Mouse (Mus musculus) forebrain, embryonic 14.5 days (tissue): ENCODE measurements around the gene Zfp710. TPM values are rescaled to one million over a fixed set of nuclear protein-coding genes. Genes with fewer than 3 reads are reported as not detected.
A peak's percentile ranks its signal among the peaks of the same experiment; 100 is the strongest.

Experiments
- ATAC-seq: fragments of 200-750 bp; cut with Nextera tagmentation; 2 replicates; pipeline ENCODE4 v1.8.0; 2017; ENCODE audit warnings: mild to moderate bottlenecking, moderate library complexity
- DNase-seq: peaks from one replicate; pipeline ENCODE4 v3.0.0-alpha.2; 2015; ENCODE audit warnings: low spot score
- H3K27ac ChIP-seq: fragments of 300-500 bp; sonication (generic); 2 replicates; pipeline ENCODE4 v1.5.1; 2014; ENCODE audit warnings: low read depth, mild to moderate bottlenecking, control low read depth, low read length, moderate library complexity
- H3K27me3 ChIP-seq: fragments of 300-500 bp; sonication (generic); replicated peaks from 2 replicates; pipeline ENCODE4 v1.6.1; 2014; ENCODE audit warnings: low read length, control low read depth, mixed read lengths; ENCODE audit not compliant: control insufficient read depth, insufficient read depth
- H3K36me3 ChIP-seq: fragments of 300-500 bp; sonication (generic); 2 replicates; pipeline ENCODE4 v1.6.1; 2014; ENCODE audit warnings: low read length, control low read depth; ENCODE audit not compliant: control insufficient read depth, insufficient read depth
- H3K4me1 ChIP-seq: fragments of 300-500 bp; sonication (generic); 2 replicates; pipeline ENCODE4 v1.6.1; 2014; ENCODE audit warnings: antibody characterized with exemption, low read length, control low read depth; ENCODE audit not compliant: control insufficient read depth, insufficient read depth
- H3K4me2 ChIP-seq: fragments of 300-500 bp; sonication (generic); 2 replicates; pipeline ENCODE4 v1.6.1; 2014; ENCODE audit warnings: mild to moderate bottlenecking, control low read depth, low read length
- H3K4me3 ChIP-seq: fragments of 300-500 bp; sonication (generic); 2 replicates; pipeline ENCODE4 v1.5.1; 2014; ENCODE audit warnings: low read depth, low read length, control low read depth
- H3K9ac ChIP-seq: fragments of 300-500 bp; sonication (generic); 2 replicates; pipeline ENCODE4 v1.6.1; 2014; ENCODE audit warnings: mild to moderate bottlenecking, low read length, control low read depth, moderate library complexity
- H3K9me3 ChIP-seq: fragments of 300-500 bp; sonication (generic); replicated peaks from 2 replicates; pipeline ENCODE4 v1.6.1; 2016; ENCODE audit warnings: low read length, control low read depth, mixed read lengths; ENCODE audit not compliant: control insufficient read depth
- WGBS: fragments of 180-500 bp; shearing (Covaris S2); extraction: QIAGEN DNeasy Blood & Tissue Kit; methylation state at CpG from one replicate; pipeline ENCODE4 v1.1.7; 2014; 5-methylcytosine and 5-hydroxymethylcytosine counted together
- polyA plus RNA-seq: library from polyadenylated mRNA; unstranded; fragments of >200 nt; fragmentation: Nextera tagmentation; extraction: Ambion mirVana; gene quantifications from 2 replicates; pipeline ENCODE4 v1.2.1, GENCODE M21; 2014

The Zfp710 gene
- polyA plus RNA-seq, 1 experiment from 2014 or later = 17.6 TPM

GRCm38 (mm10) chr7:80068341-80068740, 43.7 kb downstream of the Zfp710 start:
- no peaks in the 10 kb centered on the region for H3K27me3 ChIP-seq
- H3K36me3 ChIP-seq = no peaks in the 10 kb centered on the region
- H3K27ac ChIP-seq = no peak overlapping the region
- 46% methylated on average over 5 of the region's 7 CpGs for WGBS
- H3K4me1 ChIP-seq = peaks cover 31% of the 10 kb centered on the region
- ATAC-seq (no peak), DNase-seq (no peak)
- no peak overlapping the region for H3K4me2 ChIP-seq
- no peak overlapping the region for H3K4me3 ChIP-seq
- no peaks in the 10 kb centered on the region for H3K9me3 ChIP-seq
- no peak overlapping the region for H3K9ac ChIP-seq

DNA sequence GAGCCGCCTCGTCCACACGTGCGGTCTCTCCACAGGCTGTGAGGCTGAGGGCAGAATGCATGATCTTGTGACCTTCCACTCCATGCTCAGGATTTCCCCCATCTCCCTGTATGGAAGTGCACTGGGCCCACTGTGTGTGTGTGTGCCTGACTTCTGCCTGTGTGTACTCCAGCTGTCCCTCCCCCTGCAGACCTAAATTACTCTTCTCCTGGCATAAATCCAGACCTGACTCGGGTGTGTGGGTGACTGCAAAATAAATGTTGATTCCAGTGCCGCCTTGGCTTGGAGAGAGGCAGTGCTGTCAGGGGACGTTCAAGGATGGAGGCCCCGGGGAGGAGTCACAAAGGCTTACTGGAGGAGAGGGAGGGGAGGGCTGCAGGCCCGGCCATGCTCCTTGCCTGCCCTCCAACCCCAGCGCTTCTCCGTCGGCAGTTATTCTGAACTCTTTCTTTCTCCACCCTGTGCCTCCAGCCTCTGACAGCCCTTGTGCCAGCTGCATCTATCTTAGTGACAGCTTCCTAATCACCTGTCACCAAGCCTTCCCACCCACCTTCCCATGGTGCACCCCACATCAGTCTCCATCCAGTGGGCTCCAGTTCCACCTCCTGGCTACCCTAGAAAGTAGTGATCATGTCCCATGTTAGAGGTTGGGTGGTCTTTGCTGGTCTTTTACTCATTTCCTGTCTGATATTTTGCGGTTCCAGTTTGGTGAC, 45.2 kb downstream of the Zfp710 start:
- ATAC-seq = peak; percentile 64
- H3K36me3 ChIP-seq = no peaks in the 10 kb centered on the region
- no peak overlapping the region for H3K4me2 ChIP-seq

GRCm38 (mm10) chr7:80071209-80071608, 46.6 kb downstream of the Zfp710 start:
- 94% methylated on average over 9 of the region's 9 CpGs for whole genome bisulfite sequencing
- ATAC-seq (no peak), DNase-seq (no peak)
- H3K27ac ChIP-seq = no peak overlapping the region
- no peaks in the 10 kb centered on the region for H3K27me3 ChIP-seq
- no peak overlapping the region for H3K4me2 ChIP-seq
- H3K36me3 ChIP-seq = no peaks in the 10 kb centered on the region
- H3K9ac ChIP-seq = no peak overlapping the region
- no peaks in the 10 kb centered on the region for H3K9me3 ChIP-seq
- H3K4me1 ChIP-seq = peaks cover 38% of the 10 kb centered on the region
- H3K4me3 ChIP-seq = no peak overlapping the region

More for the DNA sequence above, 45.2 kb downstream of the Zfp710 start:
- H3K9ac ChIP-seq = no peak overlapping the region
- 17% methylated on average over 13 of the region's 13 CpGs for WGBS
- peak; percentile 75 for DNase-seq
- no peaks in the 10 kb centered on the region for H3K9me3 ChIP-seq
- no peaks in the 10 kb centered on the region for H3K27me3 ChIP-seq
- H3K27ac ChIP-seq = peak overlapping the region; percentile 59
- no peak overlapping the region for H3K4me3 ChIP-seq
- H3K4me1 ChIP-seq = peaks cover 27% of the 10 kb centered on the region

- no peak for ATAC-seq
- Histone ChIP-seq H3K36me3 (no peaks in the 10 kb centered on the region), H3K9ac (0 out of 2 replicates have a peak overlapping the region, but pooled peaks have one; percentile 8), H3K9me3 (no peaks in the 10 kb centered on the region), H3K4me2 (no peak overlapping the region), H3K4me3 (no peak overlapping the region), H3K27me3 (no peaks in the 10 kb centered on the region), H3K4me1 (peaks cover 48% of the 10 kb centered on the region), H3K27ac (no peak overlapping the region)
- peak; percentile 61 for DNase-seq
- 37% methylated on average over 6 of the region's 6 CpGs for WGBS
These were observed 47.7 kb downstream of the Zfp710 start for GRCm38 (mm10) chr7:80072297-80072696.

DNA sequence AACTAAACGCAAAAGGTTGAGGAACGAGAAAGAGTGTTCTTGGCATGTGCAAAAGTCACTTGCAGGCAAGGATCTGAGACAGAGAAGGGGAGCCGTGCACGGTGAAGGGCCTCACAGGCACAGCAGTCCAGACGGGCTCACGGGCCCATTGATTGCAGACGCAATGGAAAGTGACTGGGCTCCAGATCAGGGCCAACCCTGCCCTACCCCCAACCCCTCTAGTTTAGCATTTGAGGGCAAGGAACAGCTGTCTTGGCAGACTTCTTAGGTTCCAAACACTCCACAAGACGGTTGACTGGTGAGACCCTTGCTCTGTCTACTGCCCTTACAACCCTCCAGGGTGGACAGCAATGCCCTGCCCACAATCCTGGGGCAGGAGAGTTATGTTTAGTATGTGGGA, 48.9 kb downstream of the Zfp710 start:
- no peak overlapping the region for H3K4me2 ChIP-seq
- no peak overlapping the region for H3K9ac ChIP-seq
- ATAC-seq (no peak), DNase-seq (no peak)
- H3K27me3 ChIP-seq = no peaks in the 10 kb centered on the region
- 88% methylated on average over 8 of the region's 8 CpGs for WGBS
- H3K4me3 ChIP-seq = no peak overlapping the region
- peaks cover 48% of the 10 kb centered on the region for H3K4me1 ChIP-seq
- H3K9me3 ChIP-seq = no peaks in the 10 kb centered on the region
- no peaks in the 10 kb centered on the region for H3K36me3 ChIP-seq
- H3K27ac ChIP-seq = no peak overlapping the region

DNA sequence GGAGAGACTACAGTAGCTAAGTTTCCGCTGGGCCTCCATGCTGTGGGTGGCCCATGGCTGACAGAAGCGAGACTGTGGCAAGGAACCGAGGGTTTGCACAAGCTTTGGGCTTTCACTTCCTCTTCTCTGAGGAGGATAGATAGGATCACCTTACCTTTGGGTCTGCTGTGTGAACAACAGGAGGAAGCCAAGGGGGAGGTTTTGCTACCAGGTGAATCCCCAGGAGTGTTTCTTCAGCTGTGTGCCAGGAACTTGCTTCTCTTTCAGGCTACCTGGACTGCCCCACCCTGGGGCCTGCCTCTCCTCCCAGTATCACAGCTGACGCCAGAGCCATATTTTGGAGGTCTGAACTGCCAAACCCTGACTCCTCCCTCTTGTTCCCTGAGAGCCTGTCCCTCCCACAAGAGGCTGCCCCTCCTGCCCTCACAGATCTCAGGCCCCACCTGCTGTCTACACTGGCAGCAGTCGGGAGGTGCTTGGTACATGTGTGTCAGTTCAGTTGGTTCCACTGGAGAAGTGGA, 50.4 kb downstream of the Zfp710 start:
- 41% methylated on average over 5 of the region's 5 CpGs for WGBS
- H3K27ac ChIP-seq = peak overlapping the region; percentile 79; the same call in 1 of the 2 replicates
- DNase-seq = no peak

GRCm38 (mm10) chr7:80075946-80076583, 51.5 kb downstream of the Zfp710 start:
- 0 out of 2 replicates have a peak, but pooled peaks cover 2% of the 10 kb centered on the region for H3K36me3 ChIP-seq
- WGBS = 6% methylated on average over 4 of the region's 4 CpGs
- ATAC-seq (peak; percentile 59), DNase-seq (peak; percentile 41)
- no peaks in the 10 kb centered on the region for H3K9me3 ChIP-seq
- no peak overlapping the region for H3K4me2 ChIP-seq
- H3K27ac ChIP-seq = peak overlapping the region; percentile 79
- H3K4me3 ChIP-seq = no peak overlapping the region
- peak overlapping the region; percentile 43 for H3K9ac ChIP-seq
- peaks cover 36% of the 10 kb centered on the region for H3K4me1 ChIP-seq
- H3K27me3 ChIP-seq = no peaks in the 10 kb centered on the region

More for the DNA sequence above, 50.4 kb downstream of the Zfp710 start:
- Histone ChIP-seq H3K4me2 (no peak overlapping the region), H3K36me3 (no peaks in the 10 kb centered on the region), H3K27me3 (no peaks in the 10 kb centered on the region), H3K4me1 (peaks cover 39% of the 10 kb centered on the region), H3K4me3 (no peak overlapping the region), H3K9ac (no peak overlapping the region), H3K9me3 (no peaks in the 10 kb centered on the region)
- ATAC-seq = no peak

- Histone ChIP-seq H3K9me3 (no peaks in the 10 kb centered on the region), H3K36me3 (peaks cover 13% of the 10 kb centered on the region), H3K4me1 (peaks cover 30% of the 10 kb centered on the region), H3K4me2 (no peak overlapping the region), H3K9ac (no peak overlapping the region), H3K27me3 (no peaks in the 10 kb centered on the region), H3K27ac (peak overlapping the region; percentile 79; the same call in 1 of the 2 replicates), H3K4me3 (no peak overlapping the region)
- no peak for DNase-seq
- WGBS = 53% methylated on average over 6 of the region's 6 CpGs
- peak; percentile 6; the same call in 1 of the 2 replicates for ATAC-seq
These were observed 52.5 kb downstream of the Zfp710 start for GRCm38 (mm10) chr7:80076961-80077716.
